Mouse (Mus musculus) lung, postnatal 0 days (tissue): ENCODE results near the gene Ctnna2. TPM values are rescaled to one million over a fixed set of nuclear protein-coding genes. Genes with fewer than 3 reads are reported as not detected.

ENCODE experiments used
- ATAC-seq: fragments of 200-750 bp; cut with Nextera tagmentation; 2 replicates; pipeline ENCODE4 v1.8.0; 2017; ENCODE audit warnings: moderate library complexity
- DNase-seq: peaks from one replicate; pipeline ENCODE4 v3.0.0-alpha.2; 2016; ENCODE audit warnings: low spot score
- H3K27ac ChIP-seq: fragments of 300-500 bp; sonication (generic); 2 replicates; pipeline ENCODE4 v1.5.1; 2014; ENCODE audit warnings: antibody characterized with exemption, mild to moderate bottlenecking, low read length, mixed read lengths
- H3K27me3 ChIP-seq: fragments of 300-500 bp; sonication (generic); replicated peaks from 2 replicates; pipeline ENCODE4 v1.6.1; 2014; ENCODE audit warnings: low read length, mixed read lengths; ENCODE audit not compliant: insufficient read depth
- H3K36me3 ChIP-seq: fragments of 300-500 bp; sonication (generic); 2 replicates; pipeline ENCODE4 v1.6.1; 2014; ENCODE audit warnings: low read length, mixed read lengths; ENCODE audit not compliant: insufficient read depth
- H3K4me1 ChIP-seq: fragments of 300-500 bp; sonication (generic); 2 replicates; pipeline ENCODE4 v1.6.1; 2014; ENCODE audit warnings: antibody characterized with exemption, low read depth, low read length, mixed read lengths; ENCODE audit not compliant: insufficient read depth
- H3K4me2 ChIP-seq: fragments of 300-500 bp; sonication (generic); replicated peaks from 2 replicates; pipeline ENCODE4 v1.6.1; 2014; ENCODE audit warnings: low read depth, mild to moderate bottlenecking, low read length, moderate library complexity, mixed read lengths
- H3K4me3 ChIP-seq: fragments of 300-500 bp; sonication (generic); 2 replicates; pipeline ENCODE4 v1.5.1; 2014; ENCODE audit warnings: low read depth, low read length
- H3K9ac ChIP-seq: fragments of 300-500 bp; sonication (generic); replicated peaks from 2 replicates; pipeline ENCODE4 v1.6.1; 2014; ENCODE audit warnings: low read depth, mild to moderate bottlenecking
- H3K9me3 ChIP-seq: fragments of 300-500 bp; sonication (generic); 2 replicates; pipeline ENCODE4 v1.6.1; 2016; ENCODE audit warnings: low read length, mixed read lengths
- CTCF ChIP-seq: IDR thresholded peaks from 2 replicates; pipeline ENCODE4 v1.5.1; 2016; ENCODE audit warnings: antibody characterized with exemption, mild to moderate bottlenecking
- EP300 ChIP-seq: IDR thresholded peaks from 2 replicates; pipeline ENCODE4 v1.6.1; 2016; ENCODE audit warnings: antibody characterized with exemption, mild to moderate bottlenecking, control low read depth
- WGBS: fragments of 180-500 bp; shearing (Covaris S2); extraction: QIAGEN DNeasy Blood & Tissue Kit; methylation state at CpG from one replicate; pipeline ENCODE4 v1.1.7; 2014; 5-methylcytosine and 5-hydroxymethylcytosine counted together
- polyA plus RNA-seq: library from polyadenylated mRNA; unstranded; fragments of >200 nt; fragmentation: Nextera tagmentation; extraction: Ambion mirVana; gene quantifications from 2 replicates; pipeline ENCODE4 v1.2.1, GENCODE M21; 2015

Gene Ctnna2
- polyA plus RNA-seq, 1 experiment from 2014 or later = 0.06 TPM

GRCm38 (mm10) chr6:77482081-77482480 lies 497.4 kb downstream of the Ctnna2 start:
- TF ChIP-seq EP300 = no peak
- WGBS = 64% methylated on average over 3 of the region's 3 CpGs
- H3K4me1 ChIP-seq = no peaks in the 10 kb centered on the region

GRCm38 (mm10) chr6:77475354-77475753 lies 504.1 kb downstream of the Ctnna2 start:
- H3K4me1 ChIP-seq = no peaks in the 10 kb centered on the region
- no peak overlapping the region for H3K27ac ChIP-seq
- whole genome bisulfite sequencing = 35% methylated on average over 1 of the region's 1 CpGs
- H3K4me3 ChIP-seq = no peak overlapping the region
- TF ChIP-seq EP300 = no peak
- no peak for TF ChIP-seq CTCF
- DNase-seq (no peak), ATAC-seq (no peak)
- H3K9me3 ChIP-seq = no peaks in the 10 kb centered on the region
- no peak overlapping the region for H3K4me2 ChIP-seq
- no peaks in the 10 kb centered on the region for H3K36me3 ChIP-seq
- H3K9ac ChIP-seq = no peak overlapping the region
- H3K27me3 ChIP-seq = no peaks in the 10 kb centered on the region

More at GRCm38 (mm10) chr6:77482081-77482480, 497.4 kb downstream of the Ctnna2 start:
- H3K4me2 ChIP-seq = no peak overlapping the region
- no peaks in the 10 kb centered on the region for H3K27me3 ChIP-seq
- H3K36me3 ChIP-seq = no peaks in the 10 kb centered on the region
- no peak overlapping the region for H3K4me3 ChIP-seq
- no peak for ATAC-seq
- H3K27ac ChIP-seq = no peak overlapping the region
- H3K9ac ChIP-seq = no peak overlapping the region
- DNase-seq = no peak
- no peaks in the 10 kb centered on the region for H3K9me3 ChIP-seq

DNA sequence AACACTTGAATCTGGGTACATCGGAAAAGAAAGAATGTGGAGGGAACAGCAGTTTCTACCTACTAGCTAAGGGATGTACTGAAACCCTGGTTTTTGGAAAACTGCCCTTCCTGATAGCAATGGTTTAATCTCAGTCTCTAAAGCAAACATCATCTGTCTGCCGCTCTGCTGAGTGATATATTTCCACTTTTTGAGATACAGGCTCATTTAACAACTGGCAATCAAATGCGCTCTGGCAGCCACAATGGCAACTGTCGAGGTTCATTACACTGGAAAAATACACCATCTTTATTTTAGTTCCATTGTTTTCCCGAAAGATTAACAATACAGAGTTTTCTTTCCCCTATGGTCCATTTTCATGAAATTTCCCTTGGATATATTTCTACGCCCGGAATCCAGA lies 506.2 kb downstream of the Ctnna2 start:
- TF ChIP-seq EP300 (no peak), CTCF (no peak)
- no peak for ATAC-seq

GRCm38 (mm10) chr6:77468058-77468457 lies 511.4 kb downstream of the Ctnna2 start:
- H3K9me3 ChIP-seq = no peaks in the 10 kb centered on the region
- H3K9ac ChIP-seq = no peak overlapping the region
- no peaks in the 10 kb centered on the region for H3K36me3 ChIP-seq
- ATAC-seq = no peak
- no peak overlapping the region for H3K27ac ChIP-seq
- TF ChIP-seq EP300 (no peak), CTCF (no peak)
- no peak overlapping the region for H3K4me2 ChIP-seq
- no peaks in the 10 kb centered on the region for H3K27me3 ChIP-seq
- no peak for DNase-seq
- WGBS = 86% methylated on average over 3 of the region's 3 CpGs
- no peak overlapping the region for H3K4me3 ChIP-seq
- no peaks in the 10 kb centered on the region for H3K4me1 ChIP-seq

More for the DNA sequence above, 506.2 kb downstream of the Ctnna2 start:
- Histone ChIP-seq H3K27ac (no peak overlapping the region), H3K9me3 (no peaks in the 10 kb centered on the region), H3K4me1 (no peaks in the 10 kb centered on the region), H3K4me3 (no peak overlapping the region), H3K9ac (no peak overlapping the region), H3K27me3 (no peaks in the 10 kb centered on the region), H3K36me3 (no peaks in the 10 kb centered on the region), H3K4me2 (no peak overlapping the region)
- DNase-seq = no peak
- 85% methylated on average over 7 of the region's 7 CpGs for WGBS

GRCm38 (mm10) chr6:77462737-77463136 lies 516.8 kb downstream of the Ctnna2 start:
- no peak overlapping the region for H3K9ac ChIP-seq
- H3K27ac ChIP-seq = no peak overlapping the region
- WGBS = 38% methylated on average over 1 of the region's 1 CpGs
- DNase-seq (no peak), ATAC-seq (no peak)
- TF ChIP-seq CTCF = no peak
- TF ChIP-seq EP300 = no peak
- no peak overlapping the region for H3K4me2 ChIP-seq
- no peaks in the 10 kb centered on the region for H3K9me3 ChIP-seq
- no peaks in the 10 kb centered on the region for H3K4me1 ChIP-seq
- no peak overlapping the region for H3K4me3 ChIP-seq
- H3K36me3 ChIP-seq = no peaks in the 10 kb centered on the region
- no peaks in the 10 kb centered on the region for H3K27me3 ChIP-seq

GRCm38 (mm10) chr6:77457919-77458318 lies 521.6 kb downstream of the Ctnna2 start:
- ATAC-seq = no peak
- Histone ChIP-seq H3K4me3 (no peak overlapping the region), H3K4me2 (no peak overlapping the region), H3K36me3 (no peaks in the 10 kb centered on the region), H3K27me3 (no peaks in the 10 kb centered on the region), H3K27ac (no peak overlapping the region), H3K9me3 (no peaks in the 10 kb centered on the region), H3K9ac (no peak overlapping the region), H3K4me1 (no peaks in the 10 kb centered on the region)
- DNase-seq = no peak
- TF ChIP-seq EP300 = no peak
- 67% methylated on average over 2 of the region's 2 CpGs for WGBS

GRCm38 (mm10) chr6:77446861-77447260 lies 532.6 kb downstream of the Ctnna2 start:
- H3K27ac ChIP-seq = no peak overlapping the region
- no peaks in the 10 kb centered on the region for H3K4me1 ChIP-seq
- no peak overlapping the region for H3K4me3 ChIP-seq
- 87% methylated on average over 1 of the region's 1 CpGs for WGBS
- no peak overlapping the region for H3K9ac ChIP-seq
- no peak for TF ChIP-seq CTCF
- no peak for TF ChIP-seq EP300
- no peaks in the 10 kb centered on the region for H3K36me3 ChIP-seq
- no peaks in the 10 kb centered on the region for H3K9me3 ChIP-seq
- no peak for ATAC-seq
- DNase-seq = no peak
- H3K4me2 ChIP-seq = no peak overlapping the region
- no peaks in the 10 kb centered on the region for H3K27me3 ChIP-seq
